Mouse (Mus musculus) liver, embryonic 16.5 days (tissue): ENCODE measurements around the gene Pira2. TPM values are rescaled to one million over a fixed set of nuclear protein-coding genes. Genes with fewer than 3 reads are reported as not detected.
"Not testable (repeated sequence)": the region's sequence is repeated elsewhere in the genome, so short reads cannot be mapped to it uniquely, and the experiment has no call there.

ENCODE experiments used
- ATAC-seq: fragments of 200-750 bp; cut with Nextera tagmentation; 2 replicates; pipeline ENCODE4 v1.8.0; 2017; ENCODE audit warnings: low read depth, mild to moderate bottlenecking, moderate number of reproducible peaks, moderate library complexity
- H3K27ac ChIP-seq: fragments of 300-500 bp; sonication (generic); 2 replicates; pipeline ENCODE4 v1.5.1; 2014; ENCODE audit warnings: mild to moderate bottlenecking, low read length
- H3K27me3 ChIP-seq: fragments of 300-500 bp; sonication (generic); 2 replicates; pipeline ENCODE4 v1.6.1; 2014; ENCODE audit warnings: low read depth, low read length, mixed read lengths; ENCODE audit not compliant: control insufficient read depth, insufficient read depth
- H3K36me3 ChIP-seq: fragments of 300-500 bp; sonication (generic); 2 replicates; pipeline ENCODE4 v1.6.1; 2014; ENCODE audit warnings: mild to moderate bottlenecking; ENCODE audit not compliant: control insufficient read depth, insufficient read depth
- H3K4me1 ChIP-seq: fragments of 300-500 bp; sonication (generic); 2 replicates; pipeline ENCODE4 v1.6.1; 2014; ENCODE audit warnings: low read depth, low read length, mixed read lengths; ENCODE audit not compliant: control insufficient read depth
- H3K4me2 ChIP-seq: fragments of 300-500 bp; sonication (generic); 2 replicates; pipeline ENCODE4 v1.6.1; 2014; ENCODE audit warnings: low read depth, low read length, mixed read lengths
- H3K4me3 ChIP-seq: fragments of 300-500 bp; sonication (generic); 2 replicates; pipeline ENCODE4 v1.5.1; 2014; ENCODE audit warnings: low read depth, mild to moderate bottlenecking, low read length
- H3K9ac ChIP-seq: fragments of 300-500 bp; sonication (generic); 2 replicates; pipeline ENCODE4 v1.6.1; 2014; ENCODE audit warnings: low read depth, low read length
- H3K9me3 ChIP-seq: fragments of 300-500 bp; sonication (generic); replicated peaks from 2 replicates; pipeline ENCODE4 v1.6.1; 2016; ENCODE audit warnings: low read length; ENCODE audit not compliant: control insufficient read depth
- WGBS: fragments of 180-500 bp; shearing (Covaris S2); extraction: QIAGEN DNeasy Blood & Tissue Kit; methylation state at CpG from one replicate; pipeline ENCODE4 v1.1.7; 2014; ENCODE audit not compliant: insufficient replicate concordance; 5-methylcytosine and 5-hydroxymethylcytosine counted together
- polyA plus RNA-seq: library from polyadenylated mRNA; unstranded; fragments of >200 nt; fragmentation: Nextera tagmentation; extraction: Ambion mirVana; gene quantifications from 2 replicates; pipeline ENCODE4 v1.2.1, GENCODE M21; 2015

The Pira2 gene
- polyA plus RNA-seq = 2.1 and 2.3 TPM in 2 replicates

DNA sequence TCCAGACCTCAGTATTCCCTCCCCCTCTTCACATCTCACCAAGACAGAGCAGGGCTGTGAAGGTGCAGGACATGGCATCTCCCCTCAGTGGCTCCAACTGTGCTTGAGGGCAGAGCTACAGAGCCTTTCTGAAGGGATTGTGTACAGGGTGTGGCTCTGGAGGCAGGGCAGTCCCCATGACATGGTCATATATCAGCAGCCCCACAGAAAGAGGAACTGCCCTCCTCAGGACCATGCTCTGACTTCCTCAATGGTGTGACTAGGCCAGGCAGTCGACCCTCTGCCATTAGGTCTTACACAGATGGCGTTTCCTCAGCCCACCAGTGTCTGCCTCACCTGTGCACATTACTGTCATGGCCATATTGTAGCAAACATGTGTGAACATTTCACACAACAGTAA lies at the start of gene Pira2:
TSS of gene Pira2 (minus strand) at position 101 of the 400 bp plus-strand sequence.
- not testable (repeated sequence) for H3K4me3 ChIP-seq, H3K4me2 ChIP-seq, H3K9ac ChIP-seq, H3K27me3 ChIP-seq, H3K36me3 ChIP-seq, ATAC-seq, H3K27ac ChIP-seq, H3K9me3 ChIP-seq, H3K4me1 ChIP-seq
- no CpG with 5 or more reads among the region's 2 CpGs for WGBS

GRCm38 (mm10) chr7:3875032-3875431 lies 30.2 kb upstream of the Pira2 start:
- whole genome bisulfite sequencing = no CpG with 5 or more reads among the region's 1 CpGs
- not testable (repeated sequence) for H3K9ac ChIP-seq, ATAC-seq, H3K4me1 ChIP-seq, H3K9me3 ChIP-seq, H3K4me3 ChIP-seq, H3K27me3 ChIP-seq, H3K36me3 ChIP-seq, H3K27ac ChIP-seq, H3K4me2 ChIP-seq

DNA sequence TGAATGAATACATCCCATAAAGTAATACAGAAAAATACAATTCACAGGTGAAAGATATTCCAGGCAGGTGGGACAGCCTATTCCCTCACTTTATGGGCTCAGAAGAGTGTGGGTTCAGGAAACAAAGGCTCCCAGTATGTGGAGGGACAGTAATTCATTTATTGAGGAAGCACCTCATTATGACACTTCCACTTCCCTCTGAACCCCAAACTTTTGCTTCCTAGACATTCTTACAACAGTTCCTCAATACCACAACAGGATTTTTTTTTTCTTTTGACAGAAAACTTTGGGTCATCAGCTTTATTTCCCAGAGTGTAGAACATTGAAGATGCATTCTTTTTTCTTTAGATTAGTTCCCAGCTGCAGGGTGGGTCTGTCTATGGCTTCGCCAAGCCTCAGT lies 7.0 kb downstream of the Pira2 start:
- WGBS = no CpG with 5 or more reads among the region's 1 CpGs
- not testable (repeated sequence) for H3K36me3 ChIP-seq, H3K4me2 ChIP-seq, H3K27me3 ChIP-seq, H3K4me1 ChIP-seq, H3K27ac ChIP-seq, H3K9me3 ChIP-seq, ATAC-seq, H3K9ac ChIP-seq, H3K4me3 ChIP-seq

- not testable (repeated sequence) for ATAC-seq, H3K4me1 ChIP-seq, H3K9ac ChIP-seq, H3K9me3 ChIP-seq, H3K36me3 ChIP-seq, H3K4me2 ChIP-seq, H3K4me3 ChIP-seq, H3K27ac ChIP-seq, H3K27me3 ChIP-seq
These were observed 14.2 kb downstream of the Pira2 start for GRCm38 (mm10) chr7:3830633-3831032.

DNA sequence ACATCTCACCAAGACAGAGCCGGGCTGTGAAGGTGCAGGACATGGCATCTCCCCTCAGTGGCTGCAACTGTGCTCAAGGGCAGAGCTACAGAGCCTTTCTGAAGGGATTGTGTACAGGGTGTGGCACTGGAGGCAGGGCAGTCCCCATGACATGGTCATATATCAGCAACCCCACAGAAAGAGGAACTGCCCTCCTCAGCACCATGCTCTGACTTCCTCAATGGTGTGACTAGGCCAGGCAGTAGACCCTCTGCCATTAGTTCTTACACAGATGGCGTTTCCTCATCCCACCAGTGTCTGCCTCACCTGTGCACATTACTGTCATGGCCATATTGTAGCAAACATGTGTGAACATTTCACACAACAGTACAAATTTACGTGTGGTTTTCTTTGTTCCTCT lies 19.3 kb downstream of the Pira2 start, which contains the start of gene Gm15448:
TSS of gene Gm15448 (minus strand) at position 89 of the 400 bp plus-strand sequence.
- not testable (repeated sequence) for H3K4me3 ChIP-seq, H3K9ac ChIP-seq, H3K27ac ChIP-seq, H3K4me1 ChIP-seq, ATAC-seq, H3K36me3 ChIP-seq, H3K9me3 ChIP-seq, H3K4me2 ChIP-seq, H3K27me3 ChIP-seq
- WGBS = 7% methylated on average over 1 of the region's 3 CpGs

- not testable (repeated sequence) for H3K27me3 ChIP-seq, ATAC-seq, H3K4me2 ChIP-seq, H3K9me3 ChIP-seq, H3K27ac ChIP-seq, H3K36me3 ChIP-seq, H3K9ac ChIP-seq, H3K4me1 ChIP-seq, H3K4me3 ChIP-seq
These were observed 32.9 kb downstream of the Pira2 start for GRCm38 (mm10) chr7:3811912-3812311.

GRCm38 (mm10) chr7:3802935-3803334 lies 41.9 kb downstream of the Pira2 start:
- not testable (repeated sequence) for H3K36me3 ChIP-seq, H3K4me2 ChIP-seq, H3K27ac ChIP-seq, H3K9me3 ChIP-seq, H3K4me1 ChIP-seq, ATAC-seq, H3K4me3 ChIP-seq, H3K27me3 ChIP-seq, H3K9ac ChIP-seq
- 69% methylated on average over 4 of the region's 4 CpGs for WGBS

GRCm38 (mm10) chr7:3799940-3800339 lies 44.9 kb downstream of the Pira2 start:
- H3K4me1 ChIP-seq, H3K4me3 ChIP-seq, H3K4me2 ChIP-seq, H3K9me3 ChIP-seq, ATAC-seq, H3K36me3 ChIP-seq, H3K9ac ChIP-seq, H3K27me3 ChIP-seq, H3K27ac ChIP-seq: not testable (repeated sequence)
- 40% methylated on average over 3 of the region's 3 CpGs for WGBS

- not testable (repeated sequence) for H3K9me3 ChIP-seq, H3K4me2 ChIP-seq, ATAC-seq, H3K36me3 ChIP-seq, H3K4me1 ChIP-seq, H3K4me3 ChIP-seq, H3K27me3 ChIP-seq, H3K27ac ChIP-seq, H3K9ac ChIP-seq
These were observed 48.6 kb downstream of the Pira2 start for GRCm38 (mm10) chr7:3796286-3796685.
